Mouse (Mus musculus) gastrocnemius, postnatal 14 days (tissue): ENCODE measurements at regions not wholly inside any gene's neighbourhood (a gene's known extent, or its start where the extent isn't known, plus 50 kb on each side); places are given as distances from the start of the nearest gene placed in this dataset.

Source experiments
- DNase-seq: peaks from one replicate; pipeline ENCODE4 v3.0.0; 2021; ENCODE audit warnings: mixed read lengths
- intact Hi-C: fragments of 180-260 bp; cut with DNase I; formaldehyde crosslinking; loops from one replicate; pipeline ENCODE4 v1.15.1; 2025; ENCODE audit warnings: low total_unique reads

- DNase-seq: no peak
- intact Hi-C loops: no loop called here
Measured at GRCm38 (mm10) chr3:147963698-147964476, 1026.5 kb downstream of the Adgrl2 start.

GRCm38 (mm10) chr3:147948041-147948592, 1042.2 kb downstream of the Adgrl2 start:
- intact Hi-C loops: no loop called here
- no peak for DNase-seq

- intact Hi-C loops: no loop called here
- DNase-seq: peak; percentile 15
Measured at GRCm38 (mm10) chr3:147943314-147943713, 1047.0 kb downstream of the Adgrl2 start.

- intact Hi-C loops: no loop called here
- no peak for DNase-seq
Measured at GRCm38 (mm10) chr3:147930811-147931251, 1059.5 kb downstream of the Adgrl2 start.

- DNase-seq: no peak
- intact Hi-C loops: no loop called here
Measured at GRCm38 (mm10) chr3:147920181-147920580, 1068.0 kb downstream of the Ttll7 start.

- intact Hi-C loops: no loop called here
- no peak for DNase-seq
Measured at GRCm38 (mm10) chr3:147919701-147920100, 1067.5 kb downstream of the Ttll7 start.

GRCm38 (mm10) chr3:147919146-147919545, 1067.0 kb downstream of the Ttll7 start:
- intact Hi-C loops: no loop called here
- DNase-seq: no peak

GRCm38 (mm10) chr3:147896751-147897150, 1044.6 kb downstream of the Ttll7 start:
- intact Hi-C loops: no loop called here

GRCm38 (mm10) chr3:147891682-147892081, 1039.5 kb downstream of the Ttll7 start:
- intact Hi-C loops: no loop called here

More at GRCm38 (mm10) chr3:147896751-147897150, 1044.6 kb downstream of the Ttll7 start:
- DNase-seq: no peak

GRCm38 (mm10) chr3:147886261-147886893, 1034.2 kb downstream of the Ttll7 start:
- intact Hi-C loops: no loop called here
- DNase-seq: no peak

More at GRCm38 (mm10) chr3:147891682-147892081, 1039.5 kb downstream of the Ttll7 start:
- no peak for DNase-seq

GRCm38 (mm10) chr3:147882936-147883645, 1030.9 kb downstream of the Ttll7 start:
- DNase-seq: no peak
- intact Hi-C loops: no loop called here

- intact Hi-C loops: no loop called here
- DNase-seq: no peak
Measured at GRCm38 (mm10) chr3:147878690-147879089, 1026.5 kb downstream of the Ttll7 start.

- no peak for DNase-seq
- intact Hi-C loops: no loop called here
Measured at GRCm38 (mm10) chr3:147868281-147868680, 1016.1 kb downstream of the Ttll7 start.

GRCm38 (mm10) chr3:147853346-147853745, 1001.2 kb downstream of the Ttll7 start:
- DNase-seq: no peak
- intact Hi-C loops: no loop called here

- no peak for DNase-seq
- intact Hi-C loops: no loop called here
Measured at GRCm38 (mm10) chr3:147852830-147853229, 1000.7 kb downstream of the Ttll7 start.

- intact Hi-C loops: no loop called here
- no peak for DNase-seq
Measured at GRCm38 (mm10) chr3:147841357-147841756, 989.2 kb downstream of the Ttll7 start.

- no peak for DNase-seq
- intact Hi-C loops: no loop called here
Measured at GRCm38 (mm10) chr3:147838816-147839215, 986.6 kb downstream of the Ttll7 start.

GRCm38 (mm10) chr3:147835716-147836115, 983.5 kb downstream of the Ttll7 start:
- intact Hi-C loops: no loop called here
- DNase-seq: no peak

GRCm38 (mm10) chr3:147825337-147825736, 973.2 kb downstream of the Ttll7 start:
- intact Hi-C loops: no loop called here
- DNase-seq: no peak

GRCm38 (mm10) chr3:147824451-147824850, 972.3 kb downstream of the Ttll7 start:
- no peak for DNase-seq
- intact Hi-C loops: no loop called here
